Mouse (Mus musculus): ENCODE results near the gene Itpr2. TPM values are rescaled to one million over a fixed set of nuclear protein-coding genes. Genes with fewer than 3 reads are reported as not detected.

Gene Itpr2
- total RNA-seq, 4 experiments from 2014 or later = 13.5 to 18.2 (median 17.3) TPM

GRCm38 (mm10) chr6:146229967-146230366, 272.1 kb downstream of the Itpr2 start:
- DNase-seq (ENCODE audit: low spot score in 2 of 2) = no peak

GRCm38 (mm10) chr6:146229519-146229918, 272.5 kb downstream of the Itpr2 start:
- no peak for DNase-seq (ENCODE audit: low spot score in 2 of 2)

- DNase-seq (ENCODE audit: low spot score in 2 of 2) = no peak
These were observed 274.0 kb downstream of the Itpr2 start for GRCm38 (mm10) chr6:146228048-146228447.

- no peak for DNase-seq (ENCODE audit: low spot score in 2 of 2)
These were observed 279.5 kb downstream of the Itpr2 start for GRCm38 (mm10) chr6:146222403-146223063.

GRCm38 (mm10) chr6:146221371-146222336, 280.4 kb downstream of the Itpr2 start:
- DNase-seq (ENCODE audit: low spot score in 2 of 2) = no peak

- no peak for DNase-seq (ENCODE audit: low spot score in 2 of 2)
These were observed 282.0 kb downstream of the Itpr2 start for GRCm38 (mm10) chr6:146220071-146220470.

GRCm38 (mm10) chr6:146219534-146219933, 282.5 kb downstream of the Itpr2 start:
- no peak for DNase-seq (ENCODE audit: low spot score in 2 of 2)

- DNase-seq (ENCODE audit: low spot score in 2 of 2) = no peak
These were observed 286.7 kb downstream of the Itpr2 start for GRCm38 (mm10) chr6:146215302-146215701.

GRCm38 (mm10) chr6:146212339-146212738, 289.7 kb downstream of the Itpr2 start:
- no peak for DNase-seq (ENCODE audit: low spot score in 2 of 2)

- no peak for DNase-seq (ENCODE audit: low spot score in 2 of 2)
These were observed 290.8 kb downstream of the Itpr2 start for GRCm38 (mm10) chr6:146211233-146211632.

GRCm38 (mm10) chr6:146208983-146209382, 293.0 kb downstream of the Itpr2 start:
- no peak for DNase-seq (ENCODE audit: low spot score in 2 of 2)

GRCm38 (mm10) chr6:146207204-146207959, 294.6 kb downstream of the Itpr2 start:
- no peak for DNase-seq (ENCODE audit: low spot score in 2 of 2)

- DNase-seq (ENCODE audit: low spot score in 2 of 2) = no peak
These were observed 296.9 kb downstream of the Itpr2 start for GRCm38 (mm10) chr6:146205136-146205535.

GRCm38 (mm10) chr6:146204470-146204869, 297.6 kb downstream of the Itpr2 start:
- DNase-seq (ENCODE audit: low spot score in 2 of 2) = no peak

- no peak for DNase-seq (ENCODE audit: low spot score in 2 of 2)
These were observed 304.1 kb downstream of the Itpr2 start for GRCm38 (mm10) chr6:146197868-146198379.

- no peak for DNase-seq (ENCODE audit: low spot score in 2 of 2)
These were observed 305.3 kb downstream of the Itpr2 start for GRCm38 (mm10) chr6:146196701-146197100.

- DNase-seq (ENCODE audit: low spot score in 2 of 2) = no peak
These were observed 306.1 kb downstream of the Itpr2 start for GRCm38 (mm10) chr6:146195854-146196457.

- no peak for DNase-seq (ENCODE audit: low spot score in 2 of 2)
These were observed 310.1 kb downstream of the Itpr2 start for GRCm38 (mm10) chr6:146191931-146192330.

- no peak for DNase-seq (ENCODE audit: low spot score in 2 of 2)
These were observed 312.0 kb downstream of the Itpr2 start for GRCm38 (mm10) chr6:146190006-146190405.

GRCm38 (mm10) chr6:146185532-146185931, 316.5 kb downstream of the Itpr2 start:
- DNase-seq (ENCODE audit: low spot score in 2 of 2) = no peak

GRCm38 (mm10) chr6:146184771-146185170, 317.3 kb downstream of the Itpr2 start:
- peak in 1 of 2 experiments; percentile 20 for DNase-seq (ENCODE audit: low spot score in 2 of 2)

Measured in left cerebral cortex, adult 8-10 months (tissue).